Mouse (Mus musculus) urinary bladder, postnatal 36 days (tissue): ENCODE measurements at regions not wholly inside any gene's neighbourhood (a gene's known extent, or its start where the extent isn't known, plus 50 kb on each side); places are given as distances from the start of the nearest gene placed in this dataset.

Source experiments
- DNase-seq, 2 experiments: peaks; one replicate each; pipeline ENCODE4 v3.0.0; 2022; ENCODE audit warnings: low spot score in 2 of 2, mixed read lengths in 1 of 2

DNA sequence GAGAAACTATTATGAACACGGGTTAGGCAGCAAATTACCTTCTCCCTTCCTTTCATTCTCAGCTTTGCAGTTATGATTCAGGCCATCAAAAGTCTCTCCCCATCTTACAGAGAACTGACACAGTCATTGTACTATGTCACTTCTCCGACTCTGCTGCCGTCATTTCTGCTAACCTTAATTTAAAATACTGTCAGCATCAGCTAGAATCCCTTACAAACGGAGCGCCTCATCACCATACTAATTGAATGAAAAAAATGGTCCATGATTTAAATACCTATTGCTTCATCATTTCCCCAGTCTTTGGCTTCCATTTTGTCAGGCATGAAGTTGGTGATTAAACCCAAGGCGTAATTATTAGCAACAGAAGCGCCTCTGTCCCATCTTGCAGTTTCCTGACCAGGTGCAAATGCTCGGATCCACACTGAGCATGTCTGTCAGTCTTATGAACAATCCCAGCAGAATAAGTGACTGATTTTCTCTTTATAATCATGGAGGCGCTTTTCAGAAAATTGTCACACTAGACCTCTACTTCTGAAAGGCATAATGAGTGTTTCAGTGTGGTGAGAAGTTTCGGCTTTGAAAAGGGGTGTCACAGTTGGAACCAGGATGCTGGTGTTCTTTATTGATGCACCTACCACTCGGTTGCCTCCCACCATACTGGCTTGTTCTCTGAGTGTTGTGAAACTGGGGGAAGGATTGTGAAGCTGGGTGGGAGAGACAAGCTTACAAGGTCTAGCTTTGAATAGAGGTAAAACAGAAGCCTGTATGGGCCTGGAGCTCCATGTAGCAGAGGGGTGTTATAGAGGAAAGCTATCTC, 52.4 kb upstream of the Npy start:
- no peak for DNase-seq
